Mouse (Mus musculus): Measurements from ENCODE around the gene Atf5. TPM values are rescaled to one million over a fixed set of nuclear protein-coding genes. Genes with fewer than 3 reads are reported as not detected.

Gene Atf5
- total and polyA plus RNA-seq, 3 experiments, result 13.4 to 82.3 (median 71.1) TPM

GRCm38 (mm10) chr7:44809466-44809865 is 7.0 kb downstream of the Atf5 start:
- H3K27me3 ChIP-seq (replicated peaks), result no peaks in the 10 kb centered on the region
- no peak overlapping the region for H3K4me2 ChIP-seq (ENCODE audit: insufficient read depth, low read depth, poor library complexity, severe bottlenecking)
- H3K79me2 ChIP-seq (replicated peaks; ENCODE audit: control insufficient read depth, extremely low read depth, insufficient read depth, poor library complexity, severe bottlenecking), result peaks cover 5% of the 10 kb centered on the region; the same call in 1 of the 2 replicates
- no peak overlapping the region for H3K9ac ChIP-seq (ENCODE audit: insufficient read depth, low read depth)
- peaks cover 12 to 16% of the 10 kb centered on the region in 2 experiments for H3K4me1 ChIP-seq (ENCODE audit: control insufficient read depth in 1 of 2, insufficient read depth in 2 of 2)
- TF ChIP-seq POLR2A (IDR thresholded peaks at IDR 0.05; ENCODE audit: low read depth, low read length), result no peak
- no peak overlapping the region for H3K4me3 ChIP-seq (replicated peaks in 1 of 3; ENCODE audit: low read depth in 2 of 3, low read length in 2 of 3, poor library complexity in 1 of 3)
- dilution Hi-C loops (cut with MboI; ENCODE audit: extremely low pct_ligation_motif_present, extremely low pct_unique_long_range_greater_than_20kb, low sequenced_read_pairs) (no loop called here), in situ Hi-C loops (cut with MboI; ENCODE audit: low pct_ligation_motif_present, low pct_unique_long_range_greater_than_20kb, low sequenced_read_pairs) (no loop called here)
- peaks cover 41 to 49% of the 10 kb centered on the region in 2 experiments for H3K36me3 ChIP-seq (replicated peaks in 1 of 2; ENCODE audit: control insufficient read depth in 1 of 2, insufficient read depth in 1 of 2, low read length in 1 of 2)
- no peak for DNase-seq (ENCODE audit: extremely low read depth)
- no peaks in the 10 kb centered on the region for H3K9me3 ChIP-seq (replicated peaks; ENCODE audit: low read length)
- no peak overlapping the region; the same call in 1 of the 2 replicates for H3K27ac ChIP-seq (ENCODE audit: insufficient read depth, low read depth)

- no peak overlapping the region for H3K9ac ChIP-seq (ENCODE audit: insufficient read depth, low read depth)
- dilution Hi-C loops (cut with MboI; ENCODE audit: extremely low pct_ligation_motif_present, extremely low pct_unique_long_range_greater_than_20kb, low sequenced_read_pairs), result no loop called here
- peaks cover 35 to 43% of the 10 kb centered on the region in 2 experiments for H3K36me3 ChIP-seq (replicated peaks in 1 of 2; ENCODE audit: control insufficient read depth in 1 of 2, insufficient read depth in 1 of 2, low read length in 1 of 2)
- H3K4me2 ChIP-seq (ENCODE audit: insufficient read depth, low read depth, poor library complexity, severe bottlenecking), result no peak overlapping the region
- no peaks in the 10 kb centered on the region for H3K9me3 ChIP-seq (replicated peaks; ENCODE audit: low read length)
- no peak overlapping the region for H3K27ac ChIP-seq (ENCODE audit: insufficient read depth, low read depth)
- no peak overlapping the region for H3K4me3 ChIP-seq (replicated peaks in 1 of 3; ENCODE audit: low read depth in 2 of 3, low read length in 2 of 3, poor library complexity in 1 of 3)
- no peaks in the 10 kb centered on the region for H3K27me3 ChIP-seq (replicated peaks)
- no peak for TF ChIP-seq EP300 (IDR thresholded peaks at IDR 0.05; ENCODE audit: low read length)
- no peak for TF ChIP-seq MAZ (IDR thresholded peaks at IDR 0.05; ENCODE audit: low read depth, low read length)
- no peak for TF ChIP-seq BHLHE40 (IDR thresholded peaks at IDR 0.05; ENCODE audit: low read depth, low read length)
- no peak for TF ChIP-seq USF2 (conservative IDR thresholded peaks at IDR 0.05; ENCODE audit: low read depth, low read length)
- TF ChIP-seq MAFK (IDR thresholded peaks at IDR 0.05; ENCODE audit: insufficient replicate concordance, low read length), result no peak
- TF ChIP-seq NRF1 (IDR thresholded peaks at IDR 0.05; ENCODE audit: low read depth, low read length), result no peak
- TF ChIP-seq ETS1 (conservative IDR thresholded peaks at IDR 0.05; ENCODE audit: low read depth, low read length), result no peak
- no peak for TF ChIP-seq UBTF (IDR thresholded peaks at IDR 0.05; ENCODE audit: low read depth, low read length)
- TF ChIP-seq CHD2 (IDR thresholded peaks at IDR 0.05; ENCODE audit: low read length), result no peak
- TF ChIP-seq TBP (conservative IDR thresholded peaks at IDR 0.05; ENCODE audit: low read depth, low read length), result no peak
- no peak for TF ChIP-seq NELFE (IDR thresholded peaks at IDR 0.05; ENCODE audit: low read depth, low read length)
- no peak for TF ChIP-seq ZKSCAN1 (IDR thresholded peaks at IDR 0.05; ENCODE audit: borderline replicate concordance, low read depth, low read length)
- in situ Hi-C loops (cut with MboI; ENCODE audit: low pct_ligation_motif_present, low pct_unique_long_range_greater_than_20kb, low sequenced_read_pairs), result no loop called here
- peaks cover 5% of the 10 kb centered on the region; the same call in 1 of the 2 replicates for H3K79me2 ChIP-seq (replicated peaks; ENCODE audit: control insufficient read depth, extremely low read depth, insufficient read depth, poor library complexity, severe bottlenecking)
- H3K4me1 ChIP-seq (ENCODE audit: control insufficient read depth in 1 of 2, insufficient read depth in 2 of 2), result peaks cover 6 to 10% of the 10 kb centered on the region in 2 experiments
- DNase-seq (ENCODE audit: extremely low read depth), result no peak
Measured at GRCm38 (mm10) chr7:44808927-44809326, 7.5 kb downstream of the Atf5 start.

GRCm38 (mm10) chr7:44792781-44793180 is 23.7 kb downstream of the Atf5 start:
- in situ Hi-C loops (cut with MboI; ENCODE audit: low pct_ligation_motif_present, low pct_unique_long_range_greater_than_20kb, low sequenced_read_pairs), result loop anchor here (25.0 kb wide), 1 partner anchor 1380 kb away; the partner anchor contains the start of gene Siglecg
- H3K27me3 ChIP-seq (replicated peaks), result peaks cover 1% of the 10 kb centered on the region
- H3K27ac ChIP-seq (ENCODE audit: insufficient read depth, low read depth), result no peak overlapping the region
- no peak overlapping the region for H3K9ac ChIP-seq (ENCODE audit: insufficient read depth, low read depth)
- 0 out of 4 replicates have a peak, but pooled peaks cover 0 to 2% of the 10 kb centered on the region in 2 experiments for H3K4me1 ChIP-seq (ENCODE audit: control insufficient read depth in 1 of 2, insufficient read depth in 2 of 2)
- TF ChIP-seq NELFE (IDR thresholded peaks at IDR 0.05; ENCODE audit: low read depth, low read length), result no peak
- no peak for TF ChIP-seq USF1 (IDR thresholded peaks at IDR 0.05; ENCODE audit: low read depth, low read length)
- no peak for TF ChIP-seq SIN3A (IDR thresholded peaks at IDR 0.05; ENCODE audit: low read length)
- no peak for TF ChIP-seq POLR2AphosphoS2 (IDR thresholded peaks at IDR 0.05; ENCODE audit: low read depth, low read length)
- no peak for TF ChIP-seq E2F4 (IDR thresholded peaks at IDR 0.05; ENCODE audit: insufficient replicate concordance, low read depth, low read length)
- no peak for TF ChIP-seq HCFC1 (IDR thresholded peaks at IDR 0.05; ENCODE audit: low read depth, low read length)
- TF ChIP-seq TCF12 (IDR thresholded peaks at IDR 0.05; ENCODE audit: low read depth, low read length), result no peak
- no peak for TF ChIP-seq ZNF384 (IDR thresholded peaks at IDR 0.05; ENCODE audit: low read depth, low read length)
- no peak for TF ChIP-seq BHLHE40 (IDR thresholded peaks at IDR 0.05; ENCODE audit: low read depth, low read length)
- dilution Hi-C loops (cut with MboI; ENCODE audit: extremely low pct_ligation_motif_present, extremely low pct_unique_long_range_greater_than_20kb, low sequenced_read_pairs), result no loop called here
- peaks cover 14% of the 10 kb centered on the region for H3K9me3 ChIP-seq (replicated peaks; ENCODE audit: low read length)
- no peak overlapping the region for H3K4me2 ChIP-seq (ENCODE audit: insufficient read depth, low read depth, poor library complexity, severe bottlenecking)
- no peak for DNase-seq (ENCODE audit: extremely low read depth)
- no peaks in the 10 kb centered on the region for H3K36me3 ChIP-seq (replicated peaks in 1 of 2; ENCODE audit: control insufficient read depth in 1 of 2, insufficient read depth in 1 of 2, low read length in 1 of 2)
- no peaks in the 10 kb centered on the region for H3K79me2 ChIP-seq (replicated peaks; ENCODE audit: control insufficient read depth, extremely low read depth, insufficient read depth, poor library complexity, severe bottlenecking)
- no peak overlapping the region for H3K4me3 ChIP-seq (replicated peaks in 1 of 3; ENCODE audit: low read depth in 2 of 3, low read length in 2 of 3, poor library complexity in 1 of 3)

Data from CH12.LX (cell line).